Mouse (Mus musculus) kidney, adult 2 months (tissue): ENCODE measurements around the gene Tmem119.
"Not testable (repeated sequence)": the region's sequence is repeated elsewhere in the genome, so short reads cannot be mapped to it uniquely, and the experiment has no call there.

Source experiments
- CTCF ChIP-seq: fragments of 200-500 bp; conservative IDR thresholded peaks from 2 replicates; pipeline ENCODE4 v1.5.1; 2011; ENCODE audit warnings: low read depth, mild to moderate bottlenecking, control low read depth, low read length, moderate library complexity, mixed read lengths; ENCODE audit not compliant: insufficient read depth, insufficient read length
- POLR2A ChIP-seq: fragments of 200-500 bp; IDR thresholded peaks from one replicate; pipeline ENCODE4 v1.6.1; 2011; ENCODE audit warnings: low read depth, low read length, control low read depth

GRCm38 (mm10) chr5:113777728-113778127 lies 22.6 kb downstream of the Tmem119 start:
- TF ChIP-seq CTCF, POLR2A: not testable (repeated sequence)
